Mouse (Mus musculus): ENCODE measurements around the gene Aldh1a3. TPM values are rescaled to one million over a fixed set of nuclear protein-coding genes. Genes with fewer than 3 reads are reported as not detected.

Aldh1a3 gene
- polyA plus RNA-seq, 1 experiment from 2014 or later: 43.4 TPM

DNA sequence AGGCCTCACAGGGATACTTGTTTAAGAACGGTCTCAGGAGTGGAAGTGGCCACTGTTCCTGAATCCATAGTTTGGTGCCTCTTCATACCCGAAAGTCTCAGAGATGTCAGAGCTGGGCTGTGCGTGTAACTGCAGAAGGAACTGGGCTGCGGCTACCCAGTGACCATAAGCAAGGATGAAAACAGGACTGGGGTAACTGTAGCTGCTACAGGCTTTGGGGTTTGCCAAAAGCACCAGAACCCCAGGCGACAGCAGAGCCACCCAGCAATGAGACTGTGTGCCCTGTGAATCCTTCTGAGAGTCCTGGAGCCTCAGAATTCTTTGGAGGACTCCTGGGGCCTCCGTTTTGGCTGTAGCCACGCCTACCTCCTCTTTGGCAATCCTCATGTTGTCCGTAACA is 25.7 kb downstream of the Aldh1a3 start:
- ATAC-seq (ENCODE audit: low FRiP score, low TSS enrichment): no peak
- WGBS: 66% methylated on average over 8 of the region's 8 CpGs
- Histone ChIP-seq H3K36me3 (ENCODE audit: insufficient read depth, low read length) (no peaks in the 10 kb centered on the region), H3K4me3 (ENCODE audit: low read length) (no peak overlapping the region), H3K4me1 (ENCODE audit: insufficient read depth, low read length) (peaks cover 28% of the 10 kb centered on the region), H3K9me3 (ENCODE audit: low read length) (no peaks in the 10 kb centered on the region), H3K27ac (ENCODE audit: low read length) (no peak overlapping the region), H3K27me3 (ENCODE audit: insufficient read depth, low read length) (no peaks in the 10 kb centered on the region), H3K4me2 (replicated peaks; ENCODE audit: low read depth, low read length) (no peak overlapping the region), H3K9ac (replicated peaks; ENCODE audit: low read length) (no peak overlapping the region)

DNA sequence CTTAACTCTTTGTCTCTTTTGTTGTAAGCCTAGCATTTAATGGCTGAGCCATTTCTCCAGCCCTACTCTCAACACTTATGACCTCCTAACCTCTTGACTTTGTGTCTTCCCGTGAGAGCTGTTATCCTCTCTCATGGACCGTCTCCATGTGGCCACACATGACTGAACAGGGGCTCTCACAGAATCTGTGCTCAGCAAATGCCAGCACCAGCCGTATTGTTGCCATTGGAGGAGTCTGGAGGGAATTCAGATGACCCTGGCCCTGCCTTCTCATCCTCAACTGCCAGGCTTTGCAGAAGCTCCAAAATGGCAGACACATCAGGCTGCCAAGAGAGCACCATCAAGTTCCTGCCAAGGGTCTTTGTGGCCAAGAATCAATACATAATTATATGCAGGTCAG is 30.0 kb downstream of the Aldh1a3 start:
- Histone ChIP-seq H3K4me3 (ENCODE audit: low read length) (no peak overlapping the region), H3K9ac (replicated peaks; ENCODE audit: low read length) (no peak overlapping the region), H3K27ac (ENCODE audit: low read length) (no peak overlapping the region), H3K9me3 (ENCODE audit: low read length) (no peaks in the 10 kb centered on the region), H3K4me2 (replicated peaks; ENCODE audit: low read depth, low read length) (no peak overlapping the region), H3K36me3 (ENCODE audit: insufficient read depth, low read length) (no peaks in the 10 kb centered on the region), H3K4me1 (ENCODE audit: insufficient read depth, low read length) (peaks cover 9% of the 10 kb centered on the region; the same call in 1 of the 2 replicates), H3K27me3 (ENCODE audit: insufficient read depth, low read length) (no peaks in the 10 kb centered on the region)
- 27% methylated on average over 3 of the region's 3 CpGs for WGBS
- peak; percentile 85 for ATAC-seq (ENCODE audit: low FRiP score, low TSS enrichment)

DNA sequence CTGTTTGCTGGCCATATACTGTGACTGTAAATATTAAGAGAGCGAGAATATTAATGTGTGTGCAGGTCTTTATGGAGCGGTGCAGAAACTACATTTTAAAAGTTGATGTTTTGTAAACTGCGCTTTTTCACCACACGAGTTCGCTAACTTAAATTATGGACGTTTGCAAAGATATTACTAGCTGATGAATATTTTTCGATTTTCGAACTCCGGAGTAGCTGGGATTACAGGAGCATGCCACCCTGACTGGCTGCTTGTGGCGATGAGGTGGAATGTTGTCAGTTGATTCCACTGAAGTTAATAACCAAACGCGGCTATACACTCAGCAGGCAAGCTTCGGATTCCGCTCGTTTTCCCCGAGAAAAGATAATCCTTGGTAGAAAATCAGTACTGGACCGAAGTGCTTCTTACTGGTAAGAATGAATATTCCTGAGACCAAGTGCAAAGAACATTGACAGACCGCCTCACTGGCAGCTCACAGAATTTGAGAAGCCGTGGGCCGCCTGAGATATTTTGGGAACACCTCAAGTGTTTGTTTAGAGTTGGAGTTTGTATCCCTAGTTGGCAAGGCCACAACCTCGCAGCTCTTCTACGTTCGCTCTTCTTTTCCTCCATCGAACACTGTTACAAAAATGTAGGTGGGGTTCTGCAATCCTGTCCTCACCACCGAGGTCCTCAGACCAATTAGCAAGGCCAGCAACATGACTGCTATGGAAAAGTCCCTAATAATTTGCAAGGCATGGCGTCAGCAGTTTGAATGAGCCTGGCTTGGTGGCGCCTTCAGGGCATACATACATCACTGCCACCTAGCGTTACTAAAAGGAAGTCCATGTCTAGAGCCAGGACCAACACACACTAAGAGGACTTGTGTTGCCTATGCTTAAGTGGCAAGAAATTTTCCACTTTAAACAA is 38.4 kb downstream of the Aldh1a3 start:
- peak overlapping the region; percentile 62; the same call in 1 of the 2 replicates for H3K27ac ChIP-seq (ENCODE audit: low read length)
- WGBS: 13% methylated on average over 28 of the region's 28 CpGs

DNA sequence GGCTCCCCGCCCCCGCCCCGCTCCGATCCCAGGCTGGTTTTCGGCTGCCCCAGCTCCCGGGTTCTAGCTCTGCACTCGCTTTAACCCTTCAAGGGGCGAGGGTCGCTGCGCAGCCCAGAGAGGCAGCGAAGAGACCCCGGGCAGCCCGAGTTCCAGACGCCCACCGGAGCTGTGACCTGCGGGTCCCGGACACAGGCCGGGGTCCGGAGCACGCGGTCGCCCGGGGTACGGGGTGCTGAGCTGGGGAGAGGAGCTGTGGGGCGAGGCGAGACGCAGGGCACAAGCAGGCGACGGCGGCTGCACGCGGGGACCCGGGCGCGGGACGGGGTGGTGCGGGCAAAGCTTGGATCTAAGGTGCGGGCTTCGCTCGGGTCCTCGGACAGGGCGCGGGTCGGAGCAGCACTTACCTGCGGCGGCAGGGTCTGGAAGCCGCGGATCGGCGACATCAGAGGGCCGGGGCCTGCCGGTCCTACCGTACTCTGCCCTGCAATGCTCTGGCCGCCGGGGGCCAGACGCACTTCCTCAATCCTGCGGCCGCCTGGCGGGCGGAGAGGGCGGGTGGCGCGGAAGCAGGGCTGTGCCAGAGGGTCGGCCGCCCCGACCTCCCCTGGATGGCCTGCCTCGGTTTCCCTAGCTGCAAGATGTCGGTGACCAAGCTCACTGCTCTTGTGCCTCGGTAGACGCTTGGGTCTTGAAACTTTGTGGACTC is 39.4 kb downstream of the Aldh1a3 start, which contains the start of gene Lrrk1:
Gene Lrrk1 (minus strand): TSS at position 538 of the 709 bp plus-strand sequence.
- Histone ChIP-seq H3K4me2 (replicated peaks; ENCODE audit: low read depth, low read length) (peak within 1 kb of the TSS; percentile 90), H3K9me3 (ENCODE audit: low read length) (no peaks in the 10 kb centered on the region), H3K27ac (ENCODE audit: low read length) (peak within 1 kb of the TSS; percentile 62), H3K36me3 (ENCODE audit: insufficient read depth, low read length) (no peaks in the 10 kb centered on the region), H3K27me3 (ENCODE audit: insufficient read depth, low read length) (no peaks in the 10 kb centered on the region), H3K9ac (replicated peaks; ENCODE audit: low read length) (peak within 1 kb of the TSS; percentile 92), H3K4me3 (ENCODE audit: low read length) (peak within 1 kb of the TSS; percentile 80), H3K4me1 (ENCODE audit: insufficient read depth, low read length) (peaks cover 7% of the 10 kb centered on the region; the same call in 1 of the 2 replicates)
- ATAC-seq (ENCODE audit: low FRiP score, low TSS enrichment): peak; percentile 84
- under 1% methylated on average over 70 of the region's 70 CpGs for WGBS

More for the DNA sequence above, 38.4 kb downstream of the Aldh1a3 start:
- H3K9me3 ChIP-seq (ENCODE audit: low read length): no peaks in the 10 kb centered on the region
- H3K9ac ChIP-seq (replicated peaks; ENCODE audit: low read length): peak overlapping the region; percentile 92
- H3K27me3 ChIP-seq (ENCODE audit: insufficient read depth, low read length): no peaks in the 10 kb centered on the region
- peak overlapping the region; percentile 80 for H3K4me3 ChIP-seq (ENCODE audit: low read length)
- H3K36me3 ChIP-seq (ENCODE audit: insufficient read depth, low read length): no peaks in the 10 kb centered on the region
- ATAC-seq (ENCODE audit: low FRiP score, low TSS enrichment): peak; percentile 60; the same call in 1 of the 2 replicates
- peaks cover 6% of the 10 kb centered on the region; the same call in 1 of the 2 replicates for H3K4me1 ChIP-seq (ENCODE audit: insufficient read depth, low read length)
- H3K4me2 ChIP-seq (replicated peaks; ENCODE audit: low read depth, low read length): peak overlapping the region; percentile 90

DNA sequence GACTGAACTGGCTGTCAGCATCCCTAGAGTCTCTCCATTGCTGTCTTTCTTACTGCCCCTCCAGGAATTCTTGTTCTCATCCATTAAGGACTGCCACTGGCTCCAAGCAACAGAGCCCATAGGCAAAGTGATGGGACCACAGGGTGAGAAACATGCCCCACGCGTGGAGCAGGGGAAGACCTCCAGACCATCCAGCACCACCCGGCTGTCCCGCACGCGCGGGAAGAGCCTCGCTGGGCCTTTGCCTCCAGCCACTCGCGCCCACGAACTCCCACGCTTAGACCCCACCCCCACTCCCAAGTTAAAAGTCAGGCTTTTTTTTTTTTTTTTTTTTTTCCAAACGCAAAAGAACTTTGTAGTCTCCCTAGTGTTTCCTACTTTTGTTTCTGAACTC is 39.9 kb downstream of the Aldh1a3 start:
- Histone ChIP-seq H3K9me3 (ENCODE audit: low read length) (no peaks in the 10 kb centered on the region), H3K27me3 (ENCODE audit: insufficient read depth, low read length) (no peaks in the 10 kb centered on the region), H3K4me1 (ENCODE audit: insufficient read depth, low read length) (peaks cover 7% of the 10 kb centered on the region; the same call in 1 of the 2 replicates), H3K9ac (replicated peaks; ENCODE audit: low read length) (peak overlapping the region; percentile 92), H3K4me3 (ENCODE audit: low read length) (peak overlapping the region; percentile 80), H3K27ac (ENCODE audit: low read length) (peak overlapping the region; percentile 62), H3K36me3 (ENCODE audit: insufficient read depth, low read length) (no peaks in the 10 kb centered on the region), H3K4me2 (replicated peaks; ENCODE audit: low read depth, low read length) (peak overlapping the region; percentile 90)
- ATAC-seq (ENCODE audit: low FRiP score, low TSS enrichment): peak; percentile 1; the same call in 1 of the 2 replicates
- 2% methylated on average over 13 of the region's 13 CpGs for WGBS

DNA sequence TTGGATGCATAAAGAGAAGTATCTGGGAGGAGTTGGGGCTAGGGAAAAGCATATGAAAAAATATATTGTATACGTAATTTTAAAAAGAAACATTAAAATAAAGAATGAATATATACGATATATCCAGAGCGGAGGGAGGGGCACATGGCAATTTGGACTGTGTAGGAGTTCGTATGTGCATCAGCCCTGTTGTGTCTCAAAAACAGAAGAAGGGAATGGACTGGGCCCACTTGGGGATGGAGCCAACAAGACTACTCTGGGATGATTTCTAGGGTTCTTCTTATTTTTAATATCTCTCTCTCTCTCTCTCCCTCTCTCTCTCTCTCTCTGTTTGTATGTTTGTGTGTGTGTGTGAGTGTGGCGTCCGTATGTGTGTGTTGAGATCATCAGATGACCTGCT is 40.9 kb downstream of the Aldh1a3 start:
- 92% methylated on average over 6 of the region's 6 CpGs for WGBS

DNA sequence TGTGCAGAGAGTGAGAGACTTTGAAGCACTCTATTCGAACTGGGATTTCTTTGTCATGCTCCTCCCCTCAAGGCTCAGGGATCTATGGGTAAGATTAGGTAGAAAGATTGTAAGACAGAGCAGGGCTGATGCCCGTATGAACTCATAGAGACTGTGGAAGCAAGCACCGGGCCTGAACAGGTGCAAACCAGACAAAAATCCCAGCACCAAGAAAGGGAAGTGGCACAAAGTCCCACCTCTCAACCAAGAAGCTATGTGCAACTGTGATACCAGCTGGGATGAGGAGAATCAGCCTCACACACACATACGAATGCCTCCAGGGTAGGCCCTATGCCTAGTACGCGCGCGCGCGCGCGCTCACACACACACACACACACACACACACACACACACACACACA is 41.5 kb downstream of the Aldh1a3 start:
- no peak overlapping the region for H3K4me3 ChIP-seq (ENCODE audit: low read length)
- no peak overlapping the region for H3K27ac ChIP-seq (ENCODE audit: low read length)
- no peak overlapping the region for H3K4me2 ChIP-seq (replicated peaks; ENCODE audit: low read depth, low read length)
- H3K9me3 ChIP-seq (ENCODE audit: low read length): no peaks in the 10 kb centered on the region
- no peak for ATAC-seq (ENCODE audit: low FRiP score, low TSS enrichment)
- no peaks in the 10 kb centered on the region for H3K27me3 ChIP-seq (ENCODE audit: insufficient read depth, low read length)
- 0 out of 2 replicates have a peak, but pooled peaks cover 1% of the 10 kb centered on the region for H3K36me3 ChIP-seq (ENCODE audit: insufficient read depth, low read length)
- H3K9ac ChIP-seq (replicated peaks; ENCODE audit: low read length): no peak overlapping the region
- peaks cover 7% of the 10 kb centered on the region; the same call in 1 of the 2 replicates for H3K4me1 ChIP-seq (ENCODE audit: insufficient read depth, low read length)
- 93% methylated on average over 12 of the region's 12 CpGs for WGBS

More for the DNA sequence above, 40.9 kb downstream of the Aldh1a3 start:
- ATAC-seq (ENCODE audit: low FRiP score, low TSS enrichment): no peak
- Histone ChIP-seq H3K4me2 (replicated peaks; ENCODE audit: low read depth, low read length) (no peak overlapping the region), H3K36me3 (ENCODE audit: insufficient read depth, low read length) (no peaks in the 10 kb centered on the region), H3K4me3 (ENCODE audit: low read length) (no peak overlapping the region), H3K27ac (ENCODE audit: low read length) (no peak overlapping the region), H3K9me3 (ENCODE audit: low read length) (no peaks in the 10 kb centered on the region), H3K27me3 (ENCODE audit: insufficient read depth, low read length) (no peaks in the 10 kb centered on the region), H3K9ac (replicated peaks; ENCODE audit: low read length) (no peak overlapping the region), H3K4me1 (ENCODE audit: insufficient read depth, low read length) (peaks cover 7% of the 10 kb centered on the region; the same call in 1 of the 2 replicates)

DNA sequence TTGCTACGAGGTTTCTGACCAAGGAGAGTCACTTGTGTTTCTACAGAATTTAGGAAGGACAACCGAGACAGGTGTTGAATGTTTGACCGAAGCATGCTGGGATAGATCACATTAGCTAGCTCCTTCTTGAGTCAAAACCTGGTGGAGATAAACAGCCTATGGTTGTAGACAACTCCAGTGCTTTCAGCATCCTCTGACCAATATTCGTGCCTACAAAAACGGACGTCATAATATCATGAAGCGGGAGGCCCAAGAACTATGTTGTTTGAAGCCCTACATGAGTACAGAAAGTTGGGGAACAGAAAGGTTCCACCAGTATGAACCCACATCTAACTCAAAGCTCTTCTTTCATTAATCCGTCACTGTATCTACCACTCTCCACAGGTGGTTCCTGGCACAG is 42.4 kb downstream of the Aldh1a3 start:
- no peak overlapping the region for H3K27ac ChIP-seq (ENCODE audit: low read length)
- no peak overlapping the region for H3K9ac ChIP-seq (replicated peaks; ENCODE audit: low read length)
- 87% methylated on average over 8 of the region's 8 CpGs for WGBS
- no peaks in the 10 kb centered on the region for H3K9me3 ChIP-seq (ENCODE audit: low read length)
- H3K4me3 ChIP-seq (ENCODE audit: low read length): no peak overlapping the region
- no peak for ATAC-seq (ENCODE audit: low FRiP score, low TSS enrichment)
- peaks cover 7% of the 10 kb centered on the region; the same call in 1 of the 2 replicates for H3K4me1 ChIP-seq (ENCODE audit: insufficient read depth, low read length)
- H3K4me2 ChIP-seq (replicated peaks; ENCODE audit: low read depth, low read length): no peak overlapping the region
- peaks cover 7% of the 10 kb centered on the region; the same call in 1 of the 2 replicates for H3K36me3 ChIP-seq (ENCODE audit: insufficient read depth, low read length)
- no peaks in the 10 kb centered on the region for H3K27me3 ChIP-seq (ENCODE audit: insufficient read depth, low read length)

DNA sequence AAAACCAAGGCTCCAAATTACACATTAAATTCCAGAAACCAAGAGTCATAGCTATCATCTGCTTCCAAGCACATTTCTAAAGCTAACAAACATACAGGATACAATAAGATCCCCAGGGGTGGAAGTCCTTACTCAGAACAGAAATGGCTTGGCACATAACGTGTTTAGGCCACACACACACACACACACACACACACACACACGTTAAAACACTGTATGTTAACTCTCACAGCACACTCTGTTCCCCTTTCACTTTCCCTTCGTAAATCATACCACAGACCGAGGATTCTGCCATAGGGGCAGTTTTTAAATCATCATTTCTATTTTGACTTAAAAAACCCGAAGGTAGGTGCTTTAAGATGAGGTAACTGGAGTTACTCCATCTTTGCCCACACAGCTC is 43.1 kb downstream of the Aldh1a3 start:
- ATAC-seq (ENCODE audit: low FRiP score, low TSS enrichment): no peak
- Histone ChIP-seq H3K4me2 (replicated peaks; ENCODE audit: low read depth, low read length) (no peak overlapping the region), H3K4me3 (ENCODE audit: low read length) (no peak overlapping the region), H3K27ac (ENCODE audit: low read length) (peak overlapping the region; percentile 55), H3K27me3 (ENCODE audit: insufficient read depth, low read length) (no peaks in the 10 kb centered on the region), H3K9me3 (ENCODE audit: low read length) (no peaks in the 10 kb centered on the region), H3K4me1 (ENCODE audit: insufficient read depth, low read length) (peaks cover 7% of the 10 kb centered on the region; the same call in 1 of the 2 replicates), H3K9ac (replicated peaks; ENCODE audit: low read length) (no peak overlapping the region), H3K36me3 (ENCODE audit: insufficient read depth, low read length) (peaks cover 9% of the 10 kb centered on the region; the same call in 1 of the 2 replicates)
- 55% methylated on average over 5 of the region's 5 CpGs for WGBS
